Mouse (Mus musculus) heart, adult 2 months (tissue): ENCODE measurements around the gene Pla2g7.

Source experiments
- CTCF ChIP-seq: fragments of 200-600 bp; IDR thresholded peaks from 2 replicates; pipeline ENCODE4 v1.8.1; 2022; ENCODE audit warnings: antibody characterized with exemption, mild to moderate bottlenecking, moderate library complexity
- EP300 ChIP-seq: fragments of 200-500 bp; IDR thresholded peaks from 2 replicates; pipeline ENCODE4 v1.6.1; 2011; ENCODE audit warnings: low read depth, low read length, control low read depth; ENCODE audit not compliant: insufficient read depth
- POLR2A ChIP-seq: fragments of 200-500 bp; IDR thresholded peaks from 2 replicates; pipeline ENCODE4 v1.6.1; 2011; ENCODE audit warnings: mild to moderate bottlenecking, low read depth, low read length, control low read depth; ENCODE audit not compliant: insufficient read depth

GRCm38 (mm10) chr17:43587278-43587677, 19.4 kb downstream of the Pla2g7 start:
- no peak for TF ChIP-seq CTCF
- no peak for TF ChIP-seq POLR2A
- no peak for TF ChIP-seq EP300
